Mouse (Mus musculus): ENCODE measurements around the gene Srrm2.

DNA sequence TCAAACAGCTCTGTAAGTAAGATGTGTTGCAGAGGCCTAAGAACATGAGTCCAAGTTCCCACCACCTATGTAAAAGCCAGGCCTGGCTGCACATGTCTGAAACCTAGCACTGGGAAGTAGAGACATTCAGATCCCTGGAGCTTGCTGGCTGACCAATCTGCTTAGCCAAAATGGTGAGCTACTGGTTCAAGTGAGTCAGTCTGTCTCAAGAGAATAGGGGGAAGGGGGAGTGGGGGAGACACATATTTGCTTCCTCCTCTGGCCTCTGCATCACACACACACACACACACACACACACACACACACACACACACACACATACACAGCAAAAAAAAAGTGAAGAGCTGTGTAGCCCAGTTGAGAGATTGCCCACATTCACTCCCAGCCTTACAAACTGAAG is 7.0 kb upstream of the Srrm2 start:
- TF ChIP-seq EP300 (IDR thresholded peaks at IDR 0.05; ENCODE audit: low read depth) (no peak), CTCF (IDR thresholded peaks at IDR 0.05; ENCODE audit: low read depth) (no peak)

All from liver, postnatal 0 days (tissue).